Mouse (Mus musculus): ENCODE results near the gene BC003965. TPM values are rescaled to one million over a fixed set of nuclear protein-coding genes. Genes with fewer than 3 reads are reported as not detected.

Gene BC003965
- polyA plus RNA-seq (2012; rRNA removed): 13.6 and 15.0 TPM in 2 replicates

DNA sequence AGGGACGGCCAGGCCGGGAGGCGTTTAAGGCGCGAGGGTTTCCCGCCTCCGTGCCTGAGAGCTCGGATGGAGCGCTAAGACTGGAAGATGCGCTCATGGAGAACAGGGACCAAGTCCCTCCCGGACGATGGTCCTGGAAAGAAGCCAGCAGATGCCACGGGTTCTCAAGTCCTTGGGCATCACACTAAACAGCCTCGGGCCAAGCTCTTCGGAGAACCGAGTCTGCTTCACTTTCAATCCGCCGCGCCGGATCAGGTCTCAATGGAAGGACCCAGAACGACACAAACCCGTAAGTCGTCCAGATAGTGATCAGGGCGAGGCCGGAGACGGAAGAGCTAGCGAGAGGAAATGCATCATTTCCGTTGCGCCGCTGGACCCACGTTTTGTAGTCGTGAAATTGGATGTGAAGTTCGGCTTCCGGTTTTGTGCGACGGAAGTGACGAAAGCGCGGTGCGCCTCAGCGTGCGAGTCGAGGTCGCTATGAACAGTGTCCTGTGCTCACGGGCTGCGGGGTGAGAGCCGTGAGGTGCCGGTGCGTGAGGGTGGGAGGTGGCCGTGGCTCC lies at the start of gene BC003965:
TSS of gene BC003965 (plus strand) at position 426 of the 563 bp plus-strand sequence.

DNA sequence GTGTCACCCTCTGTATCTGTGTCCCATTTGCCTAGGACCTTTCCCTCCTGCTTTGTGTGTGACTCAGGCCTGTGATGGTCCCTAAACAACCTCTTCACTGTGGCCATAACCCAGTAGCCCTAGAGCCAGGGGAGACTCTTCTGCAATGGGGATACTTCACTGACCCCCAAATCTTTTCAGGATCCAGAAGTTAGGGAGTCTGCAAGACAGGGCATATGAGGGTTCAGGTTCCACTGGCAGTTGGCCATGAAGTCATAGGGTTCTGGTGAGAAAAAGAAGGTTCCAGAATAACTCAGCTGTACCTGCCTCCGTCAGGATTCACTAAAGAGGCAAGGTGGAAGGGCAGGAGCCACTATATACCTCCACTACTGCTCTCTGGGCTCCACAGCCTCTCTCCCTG lies 22.2 kb upstream of the BC003965 start, which contains the start of gene Ccdc154:
TSS of gene Ccdc154 (plus strand) at position 301 of the 400 bp plus-strand sequence.

DNA sequence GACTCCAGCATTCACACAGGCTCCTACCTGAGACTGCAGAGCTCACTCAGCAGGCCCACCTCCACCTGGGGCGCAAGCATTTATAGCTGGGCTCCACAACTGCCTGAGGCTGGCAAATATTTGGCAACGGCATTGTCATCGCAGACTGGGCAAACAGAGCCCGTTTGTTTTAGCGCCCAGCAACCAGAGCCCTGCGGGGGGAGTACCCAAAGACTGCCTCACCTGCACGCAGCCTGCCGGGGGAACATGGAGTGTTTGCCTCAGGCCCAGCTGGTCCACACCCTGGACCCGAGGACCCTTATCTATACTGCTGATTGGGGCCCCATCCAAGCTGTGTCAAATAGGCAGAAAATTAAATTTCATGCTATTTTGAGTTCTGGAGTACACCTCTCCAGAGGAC lies 8.9 kb upstream of the BC003965 start, which contains the start of gene Gm38655:
TSS of gene Gm38655 (minus strand) at position 61 of the 400 bp plus-strand sequence.

DNA sequence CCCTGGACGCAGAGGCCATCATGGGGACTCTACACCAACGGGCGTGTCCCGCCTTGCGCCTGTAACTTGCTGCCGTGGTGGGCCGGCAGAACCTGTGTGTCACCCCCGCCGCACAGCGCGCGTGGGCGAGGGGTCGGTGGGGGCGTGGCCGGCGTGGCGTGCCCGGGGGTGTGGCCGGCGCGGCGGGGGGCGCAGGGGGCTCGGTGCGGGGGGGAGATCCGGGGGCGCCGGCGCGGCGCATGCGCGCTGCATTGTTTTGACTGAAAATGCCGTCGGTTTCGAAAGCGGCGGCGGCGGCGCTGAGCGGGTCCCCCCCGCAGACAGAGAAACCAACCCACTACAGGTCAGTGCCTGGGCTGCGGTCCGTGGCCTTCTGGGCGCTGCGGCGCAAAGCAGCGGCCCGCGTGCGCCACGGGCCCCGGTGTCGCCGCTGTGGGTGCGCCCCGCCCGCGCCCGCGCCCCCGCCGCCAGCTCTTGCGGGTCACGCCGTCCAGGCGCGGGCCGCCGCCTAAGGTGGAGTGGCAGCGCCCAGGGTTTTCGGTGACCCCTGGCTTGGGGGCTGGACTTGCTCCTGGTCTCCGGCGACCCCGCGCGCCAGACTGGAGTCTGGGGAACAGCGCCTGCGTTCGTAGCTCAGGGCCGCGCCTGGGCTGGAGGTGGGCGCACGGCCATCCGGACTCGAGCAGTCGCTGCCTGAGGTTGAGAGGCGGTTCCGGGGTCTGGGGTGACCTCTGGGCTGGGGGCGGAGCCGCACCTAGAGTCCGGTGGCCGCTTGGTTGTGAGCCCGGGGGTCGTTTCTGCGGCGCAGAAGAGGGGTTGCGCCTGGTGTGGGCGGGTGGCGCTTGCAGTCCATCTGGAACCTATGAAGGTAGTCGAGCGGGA lies 4.0 kb downstream of the BC003965 start, which contains the start of gene Unkl:
TSS of gene Unkl (plus strand) at position 248 of the 882 bp plus-strand sequence.

Other genes starting within 250 kb of the BC003965 start
- gene Mapk8ip3, start 247.6 kb upstream of the BC003965 start, polyA plus RNA-seq (2012; rRNA removed): 75.9 and 79.6 TPM in 2 replicates
- gene Jpt2, start 223.9 kb upstream of the BC003965 start, polyA plus RNA-seq (2012; rRNA removed): 11.4 and 19.2 TPM in 2 replicates
- 13.7 and 13.8 TPM in 2 replicates for gene Cramp1l, start 168.8 kb upstream of the BC003965 start, polyA plus RNA-seq (2012; rRNA removed)
- gene Ift140, start 168.5 kb upstream of the BC003965 start, polyA plus RNA-seq (2012; rRNA removed): 9.6 and 10.6 TPM in 2 replicates
- 22.1 and 24.6 TPM in 2 replicates for gene Tmem204, start 101.0 kb upstream of the BC003965 start, polyA plus RNA-seq (2012; rRNA removed)
- gene Telo2, start 68.6 kb upstream of the BC003965 start, polyA plus RNA-seq (2012; rRNA removed): 14.7 and 16.1 TPM in 2 replicates
- gene Ptx4, start 63.8 kb upstream of the BC003965 start, polyA plus RNA-seq (2012; rRNA removed): 0.13 and 0.14 TPM in 2 replicates
- 24.7 and 25.7 TPM in 2 replicates for gene Clcn7, start 51.2 kb upstream of the BC003965 start, polyA plus RNA-seq (2012; rRNA removed)
- not detected in 2 replicates for gene Ccdc154, start 22.1 kb upstream of the BC003965 start, polyA plus RNA-seq (2012; rRNA removed)
- 0.30 TPM in 1 of 2 replicates, not detected in the other for gene Gm38655, start 9.1 kb upstream of the BC003965 start, polyA plus RNA-seq (2012; rRNA removed)
- 11.5 and 12.7 TPM in 2 replicates for gene Unkl, start 3.8 kb downstream of the BC003965 start, polyA plus RNA-seq (2012; rRNA removed)
- 26.5 and 30.4 TPM in 2 replicates for gene Gnptg, start 55.6 kb downstream of the BC003965 start, polyA plus RNA-seq (2012; rRNA removed)
- 13.5 and 16.3 TPM in 2 replicates for gene Tsr3, start 55.6 kb downstream of the BC003965 start, polyA plus RNA-seq (2012; rRNA removed)
- gene Baiap3, start 71.8 kb downstream of the BC003965 start, polyA plus RNA-seq (2012; rRNA removed): 11.4 and 13.3 TPM in 2 replicates
- 80.8 and 81.0 TPM in 2 replicates for gene Ube2i, start 90.1 kb downstream of the BC003965 start, polyA plus RNA-seq (2012; rRNA removed)
- not detected in 2 replicates for gene Prss34, start 113.8 kb downstream of the BC003965 start, polyA plus RNA-seq (2012; rRNA removed)
- not detected in 2 replicates for gene Prss28, start 124.1 kb downstream of the BC003965 start, polyA plus RNA-seq (2012; rRNA removed)
- not detected in 2 replicates for gene Prss29, start 134.1 kb downstream of the BC003965 start, polyA plus RNA-seq (2012; rRNA removed)
- gene Tpsab1, start 161.0 kb downstream of the BC003965 start, polyA plus RNA-seq (2012; rRNA removed): not detected in 2 replicates
- 1.6 and 1.8 TPM in 2 replicates for gene Tpsb2, start 181.8 kb downstream of the BC003965 start, polyA plus RNA-seq (2012; rRNA removed)
- gene Tpsg1, start 184.7 kb downstream of the BC003965 start, polyA plus RNA-seq (2012; rRNA removed): 180 and 201 TPM in 2 replicates
- 56.5 and 61.8 TPM in 2 replicates for gene Cacna1h, start 249.2 kb downstream of the BC003965 start, polyA plus RNA-seq (2012; rRNA removed)

All from colon, adult 2 months (tissue).